11 mouse cellular contexts compared by ENCODE assay signal in genomic region chr6:53337398-53337797, GRCm38 (mm10). TPM values are rescaled to one million over a fixed set of nuclear protein-coding genes. Genes with fewer than 3 reads are reported as not detected.
A peak's percentile ranks its signal among the peaks of the same experiment; 100 is the strongest.
DNase-seq lines count a peak whose midpoint lies in the region; ATAC-seq and TF ChIP-seq lines count a peak whose summit lies in the region.
"Had no signal": no experiment of that assay in that cellular context is flagged by ENCODE, and none has a peak within 500 bp of the region (broad histone marks: within the 10 kb centered on the region; RNA-seq: fewer than 3 reads in every experiment).

No protein-coding gene starts in this region.

- ATAC-seq in heart, embryonic 16.5 days (replicated peaks; ENCODE audit: extremely low read depth, insufficient read depth, low FRiP score), result peak; percentile 97
- ATAC-seq in midbrain, embryonic 11.5 days (ENCODE audit: low FRiP score), result no peak
- ATAC-seq in megakaryocyte-erythroid progenitor cell, adult 5-6 weeks (replicated peaks; ENCODE audit: low FRiP score, low TSS enrichment, poor library complexity, severe bottlenecking), result no peak

- peaks cover 4% of the 10 kb centered on the region; the same call in 1 of the 2 replicates for H3K36me3 ChIP-seq in heart, embryonic 16.5 days (ENCODE audit: control insufficient read depth, insufficient read depth)
- H3K36me3 ChIP-seq in midbrain, embryonic 11.5 days (ENCODE audit: control insufficient read depth, insufficient read depth, low read length), result no peaks in the 10 kb centered on the region

- no peak for TF ChIP-seq CTCF in lung, adult 2 months (IDR thresholded peaks at IDR 0.05; ENCODE audit: insufficient read depth, low read length)

- H3K27me3 ChIP-seq in heart, embryonic 16.5 days (ENCODE audit: control insufficient read depth, insufficient read depth, low read length), result no peaks in the 10 kb centered on the region
- H3K27me3 ChIP-seq in midbrain, embryonic 11.5 days (ENCODE audit: control insufficient read depth, insufficient read depth, low read length), result no peaks in the 10 kb centered on the region

- no peaks in the 10 kb centered on the region for H3K4me1 ChIP-seq in lung, adult 2 months (ENCODE audit: control insufficient read depth, insufficient read depth, low read length)
- peaks cover 23% of the 10 kb centered on the region for H3K4me1 ChIP-seq in heart, embryonic 16.5 days (ENCODE audit: control insufficient read depth, insufficient read depth, low read length)
- no peaks in the 10 kb centered on the region for H3K4me1 ChIP-seq in midbrain, embryonic 11.5 days (ENCODE audit: control insufficient read depth, insufficient read depth, low read length)

- H3K4me3 ChIP-seq in lung, adult 2 months (replicated peaks; ENCODE audit: extremely low read depth, low read depth, low read length), result no peak overlapping the region
- H3K4me3 ChIP-seq in heart, embryonic 16.5 days (ENCODE audit: low read length), result no peak overlapping the region
- H3K4me3 ChIP-seq in midbrain, embryonic 11.5 days (ENCODE audit: low read depth, low read length), result no peak overlapping the region

- H3K4me2 ChIP-seq in heart, embryonic 16.5 days (ENCODE audit: low read depth, low read length), result peak overlapping the region; percentile 22
- no peak overlapping the region for H3K4me2 ChIP-seq in midbrain, embryonic 11.5 days

- H3K27ac ChIP-seq in heart, embryonic 16.5 days (ENCODE audit: low read length), result peak overlapping the region; percentile 60
- no peak overlapping the region for H3K27ac ChIP-seq in midbrain, embryonic 11.5 days (ENCODE audit: low read depth, low read length)
- H3K27ac ChIP-seq: liver, embryonic 14.5 days had no signal

- no peak for TF ChIP-seq POLR2A in lung, adult 2 months (IDR thresholded peaks at IDR 0.05; ENCODE audit: borderline replicate concordance, extremely low read depth, low read depth, low read length)

- intact Hi-C loops in left cerebral cortex, postnatal 36 days (cut with DNase I), result no loop called here

- WGBS in lung, adult 2 months, result 24% methylated on average over 9 of the region's 9 CpGs
- WGBS in heart, embryonic 16.5 days, result 8% methylated on average over 9 of the region's 9 CpGs
- WGBS in midbrain, embryonic 11.5 days, result 71% methylated on average over 9 of the region's 9 CpGs

- DNase-seq in lung, adult 18-20 months, result peak; percentile 17
- DNase-seq in lung, adult 2 months, result no peak
- DNase-seq in embryo, embryonic 9.5 days (ENCODE audit: extremely low spot score), result peak; percentile 42
- peak; percentile 87 for DNase-seq in skeletal muscle tissue, adult 2 months (ENCODE audit: low read depth, low spot score)
- no peak for DNase-seq in midbrain, embryonic 11.5 days (ENCODE audit: low spot score, missing footprints)
- no peak for DNase-seq in left cerebral cortex, postnatal 36 days (ENCODE audit: low spot score in 2 of 2)
- DNase-seq: cerebellum, adult 9-10 months had no signal

- H3K9me3 ChIP-seq in heart, embryonic 16.5 days (replicated peaks; ENCODE audit: control insufficient read depth, low read length), result peaks cover 2% of the 10 kb centered on the region; the same call in 1 of the 2 replicates
- H3K9me3 ChIP-seq in midbrain, embryonic 11.5 days (ENCODE audit: control insufficient read depth, low read length), result no peaks in the 10 kb centered on the region

- no peak overlapping the region for H3K9ac ChIP-seq in heart, embryonic 16.5 days (ENCODE audit: low read length)
- no peak overlapping the region for H3K9ac ChIP-seq in midbrain, embryonic 11.5 days (ENCODE audit: low read length)
- H3K9ac ChIP-seq: liver, embryonic 14.5 days had no signal

RNA-seq across cellular contexts. Expression of gene Creb5, which starts 50.3 kb away (rescaled TPM):
- polyA plus RNA-seq in lung, adult 2 months (2012; rRNA removed), result 3.5 and 4.0 TPM in 2 replicates
- polyA plus RNA-seq in heart, embryonic 16.5 days (2015; fragmentation: Nextera tagmentation; extraction: Ambion mirVana), result 25.4 and 29.2 TPM in 2 replicates
- 3.8 and 4.1 TPM in 2 replicates for polyA plus RNA-seq in midbrain, embryonic 11.5 days (2014; fragmentation: Nextera tagmentation; extraction: Ambion mirVana)
- 1 to 10 TPM; 3.7 to 4.5 TPM for total RNA-seq in left cerebral cortex, postnatal 36 days (2021)
- total RNA-seq in megakaryocyte-erythroid progenitor cell, adult 5-6 weeks (2014; fragmentation: Nextera tagmentation), result not detected in 2 replicates
- not detected in 2 replicates for total RNA-seq in megakaryocyte-erythroid progenitor cell, adult 5-6 weeks (2017)
- total RNA-seq: MEL had no signal

Comparison
In these comparisons a context has a peak if more than half of its experiments do, and no peak if none do; other contexts are left out.
1. DNase-seq: peak in lung, adult 18-20 months (2 of 2), embryo, embryonic 9.5 days (single experiment) and skeletal muscle tissue, adult 2 months (single experiment); none in lung, adult 2 months (single experiment), midbrain, embryonic 11.5 days (single experiment) and left cerebral cortex, postnatal 36 days (0 of 2).